Mouse (Mus musculus) retina, adult 2 months (tissue): Measurements from ENCODE around the gene Kctd4.

Experiments
- DNase-seq: peaks from one replicate; pipeline ENCODE4 v3.0.0-alpha.2; 2012; ENCODE audit warnings: low read depth, low spot score

The Kctd4 gene

GRCm38 (mm10) chr14:75989168-75989567, 34.4 kb downstream of the Kctd4 start:
- no peak for DNase-seq

- DNase-seq = no peak
Measured at GRCm38 (mm10) chr14:75990936-75991335, 36.1 kb downstream of the Kctd4 start.

GRCm38 (mm10) chr14:75992371-75992770, 37.6 kb downstream of the Kctd4 start:
- DNase-seq = no peak

DNA sequence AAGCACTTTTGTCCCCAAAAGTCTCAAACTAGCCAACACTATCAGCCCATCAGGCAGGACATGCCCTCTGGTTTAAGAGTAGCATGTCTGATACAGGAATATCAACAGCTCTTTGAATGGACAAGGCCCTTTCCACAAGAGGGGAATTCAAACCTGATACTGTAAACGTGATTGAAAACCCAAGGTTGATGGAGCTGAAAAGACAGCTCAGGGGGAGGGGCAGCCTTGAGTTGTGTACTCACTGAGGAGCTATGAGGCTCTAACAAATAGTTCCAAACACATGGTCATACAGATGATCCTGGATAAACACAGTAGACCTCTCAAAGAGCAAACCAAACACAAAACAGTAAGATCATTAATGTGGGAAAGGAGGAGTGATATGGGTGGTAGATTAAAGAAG, 43.3 kb downstream of the Kctd4 start:
- DNase-seq = no peak

DNA sequence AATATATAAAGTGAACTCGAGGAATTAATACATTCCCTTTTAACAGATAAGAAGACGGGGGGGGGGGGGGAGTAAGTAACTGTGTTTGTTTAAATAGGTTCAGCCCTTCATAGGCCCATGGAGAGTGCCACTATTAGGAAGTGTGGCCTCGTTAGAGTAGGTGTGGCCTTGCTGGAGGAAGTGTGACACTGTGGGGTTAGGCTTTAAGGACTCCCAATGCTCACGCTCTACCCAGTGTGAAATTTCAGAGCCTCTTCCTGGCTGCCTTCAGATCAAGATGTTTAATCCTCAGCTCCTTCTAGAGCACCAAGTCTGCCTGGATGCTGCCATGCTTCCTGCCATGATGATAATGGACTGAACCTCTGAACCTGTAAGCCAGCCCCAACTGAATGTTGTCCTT, 47.0 kb downstream of the Kctd4 start:
- no peak for DNase-seq

DNA sequence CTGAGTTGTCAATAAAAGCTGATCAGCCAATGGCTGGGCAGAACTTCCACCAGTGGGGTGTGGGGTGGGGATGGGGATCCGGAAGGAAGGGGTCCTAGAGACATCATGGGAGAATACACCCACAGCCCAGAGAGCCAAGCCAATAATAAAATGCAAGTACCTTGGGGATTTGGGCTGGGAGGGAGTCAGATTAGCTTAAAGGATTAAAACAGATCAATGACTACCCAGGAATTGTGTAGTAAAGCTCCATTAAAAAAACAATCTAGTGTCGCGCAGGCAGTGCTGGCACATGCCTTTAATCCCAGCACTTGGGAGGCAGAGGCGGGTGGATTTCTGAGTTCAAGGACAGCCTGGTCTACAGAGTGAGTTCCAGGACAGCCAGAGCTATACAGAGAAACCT, 50.2 kb downstream of the Kctd4 start:
- peak; percentile 63 for DNase-seq

GRCm38 (mm10) chr14:76008174-76008573, 53.4 kb downstream of the Kctd4 start:
- DNase-seq = no peak

- DNase-seq = peak; percentile 83
Measured at GRCm38 (mm10) chr14:76009185-76009584, 54.4 kb downstream of the Kctd4 start.

- DNase-seq = peak; percentile 90
Measured at GRCm38 (mm10) chr14:76010102-76011061, 55.6 kb downstream of the Kctd4 start, which contains the start of gene Gtf2f2. TSS of gene Gtf2f2 (minus strand) at chr14:76010865.

GRCm38 (mm10) chr14:76011062-76011457, 56.3 kb downstream of the Kctd4 start:
- no peak for DNase-seq

GRCm38 (mm10) chr14:76014331-76014730, 59.5 kb downstream of the Kctd4 start:
- no peak for DNase-seq
